Mouse (Mus musculus): ENCODE data around the gene Lnp1. TPM values are rescaled to one million over a fixed set of nuclear protein-coding genes. Genes with fewer than 3 reads are reported as not detected.

Gene Lnp1
- polyA plus RNA-seq, 1 experiment from 2014 or later, result 2.0 TPM

- ATAC-seq (replicated peaks; ENCODE audit: insufficient number of reproducible peaks, low FRiP score, low TSS enrichment), result no peak
These were observed 36.3 kb downstream of the Lnp1 start for GRCm38 (mm10) chr16:56891583-56891982.

GRCm38 (mm10) chr16:56886616-56887116, 41.2 kb downstream of the Lnp1 start:
- Histone ChIP-seq H3K4me1 (ENCODE audit: control insufficient read depth, insufficient read depth, low read length) (no peaks in the 10 kb centered on the region), H3K4me3 (ENCODE audit: low read depth, low read length) (peak overlapping the region; percentile 41), H3K9me3 (replicated peaks; ENCODE audit: control insufficient read depth, low read length) (no peaks in the 10 kb centered on the region), H3K4me2 (peak overlapping the region; percentile 65), H3K27me3 (ENCODE audit: control insufficient read depth, insufficient read depth, low read length) (no peaks in the 10 kb centered on the region), H3K9ac (ENCODE audit: low read depth, low read length) (no peak overlapping the region; the same call in 1 of the 2 replicates), H3K36me3 (ENCODE audit: control insufficient read depth, insufficient read depth, low read length) (no peaks in the 10 kb centered on the region), H3K27ac (ENCODE audit: low read depth, low read length) (no peak overlapping the region)
- no peak for ATAC-seq (replicated peaks; ENCODE audit: insufficient number of reproducible peaks, low FRiP score, low TSS enrichment)
- WGBS (ENCODE audit: insufficient replicate concordance), result 32% methylated on average over 9 of the region's 9 CpGs

More at GRCm38 (mm10) chr16:56891583-56891982, 36.3 kb downstream of the Lnp1 start:
- Histone ChIP-seq H3K9me3 (replicated peaks; ENCODE audit: control insufficient read depth, low read length) (no peaks in the 10 kb centered on the region), H3K27ac (ENCODE audit: low read depth, low read length) (no peak overlapping the region), H3K27me3 (ENCODE audit: control insufficient read depth, insufficient read depth, low read length) (no peaks in the 10 kb centered on the region), H3K9ac (ENCODE audit: low read depth, low read length) (no peak overlapping the region), H3K4me1 (ENCODE audit: control insufficient read depth, insufficient read depth, low read length) (no peaks in the 10 kb centered on the region), H3K4me3 (ENCODE audit: low read depth, low read length) (no peak overlapping the region), H3K36me3 (ENCODE audit: control insufficient read depth, insufficient read depth, low read length) (no peaks in the 10 kb centered on the region), H3K4me2 (no peak overlapping the region)
- 85% methylated on average over 5 of the region's 5 CpGs for WGBS (ENCODE audit: insufficient replicate concordance)

GRCm38 (mm10) chr16:56885824-56886615, 41.8 kb downstream of the Lnp1 start, which contains the start of gene Tmem45a:
Gene Tmem45a, minus strand, starts transcription at chr16:56886166.
- Histone ChIP-seq H3K4me2 (peak within 1 kb of the TSS; percentile 65), H3K9me3 (replicated peaks; ENCODE audit: control insufficient read depth, low read length) (no peaks in the 10 kb centered on the region), H3K4me3 (ENCODE audit: low read depth, low read length) (peak within 1 kb of the TSS; percentile 41), H3K27me3 (ENCODE audit: control insufficient read depth, insufficient read depth, low read length) (no peaks in the 10 kb centered on the region), H3K9ac (ENCODE audit: low read depth, low read length) (peak within 1 kb of the TSS; percentile 23; the same call in 1 of the 2 replicates), H3K27ac (ENCODE audit: low read depth, low read length) (no peak within 1 kb of the TSS), H3K36me3 (ENCODE audit: control insufficient read depth, insufficient read depth, low read length) (no peaks in the 10 kb centered on the region), H3K4me1 (ENCODE audit: control insufficient read depth, insufficient read depth, low read length) (no peaks in the 10 kb centered on the region)
- WGBS (ENCODE audit: insufficient replicate concordance), result 3% methylated on average over 25 of the region's 25 CpGs
- peak; percentile 97 for ATAC-seq (replicated peaks; ENCODE audit: insufficient number of reproducible peaks, low FRiP score, low TSS enrichment)

GRCm38 (mm10) chr16:56884811-56885210, 43.0 kb downstream of the Lnp1 start:
- no peak overlapping the region for H3K9ac ChIP-seq (ENCODE audit: low read depth, low read length)
- 89% methylated on average over 6 of the region's 6 CpGs for WGBS (ENCODE audit: insufficient replicate concordance)
- H3K4me1 ChIP-seq (ENCODE audit: control insufficient read depth, insufficient read depth, low read length), result no peaks in the 10 kb centered on the region
- no peaks in the 10 kb centered on the region for H3K36me3 ChIP-seq (ENCODE audit: control insufficient read depth, insufficient read depth, low read length)
- H3K27ac ChIP-seq (ENCODE audit: low read depth, low read length), result no peak overlapping the region
- H3K4me3 ChIP-seq (ENCODE audit: low read depth, low read length), result no peak overlapping the region
- no peak for ATAC-seq (replicated peaks; ENCODE audit: insufficient number of reproducible peaks, low FRiP score, low TSS enrichment)
- H3K9me3 ChIP-seq (replicated peaks; ENCODE audit: control insufficient read depth, low read length), result no peaks in the 10 kb centered on the region
- H3K27me3 ChIP-seq (ENCODE audit: control insufficient read depth, insufficient read depth, low read length), result no peaks in the 10 kb centered on the region
- no peak overlapping the region for H3K4me2 ChIP-seq

GRCm38 (mm10) chr16:56873410-56873809, 54.5 kb downstream of the Lnp1 start:
- no peak for ATAC-seq (replicated peaks; ENCODE audit: insufficient number of reproducible peaks, low FRiP score, low TSS enrichment)
- no peaks in the 10 kb centered on the region for H3K9me3 ChIP-seq (replicated peaks; ENCODE audit: control insufficient read depth, low read length)
- WGBS (ENCODE audit: insufficient replicate concordance), result 25% methylated on average over 2 of the region's 2 CpGs

GRCm38 (mm10) chr16:56870458-56870857, 57.4 kb downstream of the Lnp1 start:
- Histone ChIP-seq H3K9me3 (replicated peaks; ENCODE audit: control insufficient read depth, low read length) (no peaks in the 10 kb centered on the region), H3K4me2 (no peak overlapping the region), H3K27me3 (ENCODE audit: control insufficient read depth, insufficient read depth, low read length) (no peaks in the 10 kb centered on the region), H3K36me3 (ENCODE audit: control insufficient read depth, insufficient read depth, low read length) (no peaks in the 10 kb centered on the region), H3K9ac (ENCODE audit: low read depth, low read length) (no peak overlapping the region), H3K27ac (ENCODE audit: low read depth, low read length) (no peak overlapping the region), H3K4me3 (ENCODE audit: low read depth, low read length) (no peak overlapping the region), H3K4me1 (ENCODE audit: control insufficient read depth, insufficient read depth, low read length) (no peaks in the 10 kb centered on the region)
- no peak for ATAC-seq (replicated peaks; ENCODE audit: insufficient number of reproducible peaks, low FRiP score, low TSS enrichment)
- WGBS (ENCODE audit: insufficient replicate concordance), result 64% methylated on average over 3 of the region's 3 CpGs

More at GRCm38 (mm10) chr16:56873410-56873809, 54.5 kb downstream of the Lnp1 start:
- no peaks in the 10 kb centered on the region for H3K27me3 ChIP-seq (ENCODE audit: control insufficient read depth, insufficient read depth, low read length)
- no peaks in the 10 kb centered on the region for H3K36me3 ChIP-seq (ENCODE audit: control insufficient read depth, insufficient read depth, low read length)
- H3K4me1 ChIP-seq (ENCODE audit: control insufficient read depth, insufficient read depth, low read length), result no peaks in the 10 kb centered on the region
- no peak overlapping the region for H3K27ac ChIP-seq (ENCODE audit: low read depth, low read length)
- H3K4me2 ChIP-seq, result no peak overlapping the region
- no peak overlapping the region for H3K9ac ChIP-seq (ENCODE audit: low read depth, low read length)
- no peak overlapping the region for H3K4me3 ChIP-seq (ENCODE audit: low read depth, low read length)

GRCm38 (mm10) chr16:56868361-56868760, 59.5 kb downstream of the Lnp1 start:
- Histone ChIP-seq H3K4me2 (no peak overlapping the region), H3K9ac (ENCODE audit: low read depth, low read length) (no peak overlapping the region), H3K9me3 (replicated peaks; ENCODE audit: control insufficient read depth, low read length) (no peaks in the 10 kb centered on the region), H3K36me3 (ENCODE audit: control insufficient read depth, insufficient read depth, low read length) (no peaks in the 10 kb centered on the region), H3K27ac (ENCODE audit: low read depth, low read length) (no peak overlapping the region), H3K4me1 (ENCODE audit: control insufficient read depth, insufficient read depth, low read length) (no peaks in the 10 kb centered on the region), H3K27me3 (ENCODE audit: control insufficient read depth, insufficient read depth, low read length) (no peaks in the 10 kb centered on the region), H3K4me3 (ENCODE audit: low read depth, low read length) (no peak overlapping the region)
- 77% methylated on average over 5 of the region's 5 CpGs for WGBS (ENCODE audit: insufficient replicate concordance)
- no peak for ATAC-seq (replicated peaks; ENCODE audit: insufficient number of reproducible peaks, low FRiP score, low TSS enrichment)

- Histone ChIP-seq H3K36me3 (ENCODE audit: control insufficient read depth, insufficient read depth, low read length) (no peaks in the 10 kb centered on the region), H3K4me1 (ENCODE audit: control insufficient read depth, insufficient read depth, low read length) (no peaks in the 10 kb centered on the region), H3K4me2 (no peak overlapping the region), H3K27ac (ENCODE audit: low read depth, low read length) (no peak overlapping the region), H3K27me3 (ENCODE audit: control insufficient read depth, insufficient read depth, low read length) (no peaks in the 10 kb centered on the region), H3K4me3 (ENCODE audit: low read depth, low read length) (no peak overlapping the region), H3K9me3 (replicated peaks; ENCODE audit: control insufficient read depth, low read length) (no peaks in the 10 kb centered on the region), H3K9ac (ENCODE audit: low read depth, low read length) (no peak overlapping the region)
- ATAC-seq (replicated peaks; ENCODE audit: insufficient number of reproducible peaks, low FRiP score, low TSS enrichment), result no peak
- 65% methylated on average over 4 of the region's 4 CpGs for WGBS (ENCODE audit: insufficient replicate concordance)
These were observed 60.3 kb downstream of the Lnp1 start for GRCm38 (mm10) chr16:56867591-56867990.
